Mouse (Mus musculus): ENCODE data around the gene Irx2.

GRCm38 (mm10) chr13:72631373-72632021 lies 2.9 kb downstream of the Irx2 start:
- no peak for TF ChIP-seq FOSL1 (IDR thresholded peaks at IDR 0.05; ENCODE audit: insufficient read depth, low read length, poor library complexity, severe bottlenecking)
- TF ChIP-seq CTCF (IDR thresholded peaks at IDR 0.05; ENCODE audit: control insufficient read depth, insufficient read depth, insufficient read length): no peak
- TF ChIP-seq MAX (IDR thresholded peaks at IDR 0.05): no peak
- no peak for TF ChIP-seq USF1 (IDR thresholded peaks at IDR 0.05; ENCODE audit: low read depth)

All from C2C12 (cell line).